Mouse (Mus musculus): Measurements from ENCODE around the gene Cryzl2.

Gene Cryzl2

GRCm38 (mm10) chr1:157476231-157476630 lies 17.9 kb downstream of the Cryzl2 start:
- DNase-seq (ENCODE audit: low read depth) = no peak

- no peak for DNase-seq (ENCODE audit: low read depth)
Observed at GRCm38 (mm10) chr1:157480090-157480489, 21.7 kb downstream of the Cryzl2 start.

- no peak for DNase-seq (ENCODE audit: low read depth)
Observed at GRCm38 (mm10) chr1:157480901-157481300, 22.5 kb downstream of the Cryzl2 start.

DNA sequence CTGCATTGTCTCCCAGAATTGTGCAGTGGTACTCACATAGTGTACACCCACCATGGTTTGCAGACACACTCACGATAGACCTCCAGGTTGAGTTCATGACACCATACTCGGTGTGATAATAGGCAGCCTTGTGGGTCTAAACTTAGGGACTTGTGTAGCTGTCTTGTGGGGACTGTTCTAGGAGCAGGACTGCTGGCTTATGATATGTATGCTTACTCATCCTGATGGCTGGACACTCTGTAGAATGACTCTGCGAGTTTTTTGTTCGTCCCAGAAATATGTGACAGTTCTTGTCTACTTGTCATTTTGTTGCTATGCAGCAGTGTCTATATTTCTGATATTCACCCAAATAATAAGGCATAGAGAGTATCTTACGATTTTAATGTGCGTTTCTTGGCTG lies 23.3 kb downstream of the Cryzl2 start:
- no peak for DNase-seq (ENCODE audit: low read depth)

DNA sequence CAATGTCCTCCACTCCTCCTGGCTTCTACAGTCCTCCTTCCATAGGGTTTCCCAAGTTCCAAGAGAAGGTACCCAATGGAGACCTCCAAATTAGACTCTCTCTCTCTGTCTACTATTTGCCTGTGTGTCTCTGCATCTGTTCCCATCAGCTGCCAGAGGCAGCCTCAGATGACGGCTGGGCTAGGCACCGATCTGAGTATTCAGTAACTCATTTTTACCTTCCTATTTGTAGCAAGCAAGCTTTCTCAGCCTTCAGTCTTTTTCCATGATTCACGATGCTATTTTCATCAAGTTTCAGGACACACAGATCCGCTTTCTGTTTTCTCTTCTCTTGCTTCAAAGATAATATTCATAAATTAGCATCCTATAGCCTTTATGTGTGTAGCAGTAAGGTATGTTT lies 25.8 kb downstream of the Cryzl2 start:
- DNase-seq (ENCODE audit: low read depth) = no peak

DNA sequence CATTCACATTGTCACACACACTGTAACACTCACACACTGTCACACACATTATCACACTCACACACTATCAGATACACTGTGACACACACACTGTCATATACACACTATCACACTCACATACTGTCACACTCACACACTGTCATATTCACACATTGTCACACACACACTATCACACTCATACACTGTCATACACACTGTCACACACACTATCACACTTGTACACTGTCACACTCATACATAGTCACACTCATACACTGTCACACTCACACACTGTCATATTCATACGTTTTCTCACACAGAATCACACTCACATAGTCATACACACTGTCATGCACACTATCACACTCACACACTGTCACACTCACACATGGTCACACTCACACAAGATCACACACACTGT lies 42.3 kb downstream of the Cryzl2 start:
- no peak for DNase-seq (ENCODE audit: low read depth)

- no peak for DNase-seq (ENCODE audit: low read depth)
Observed at GRCm38 (mm10) chr1:157501352-157501945, 43.1 kb downstream of the Cryzl2 start.

- no peak for DNase-seq (ENCODE audit: low read depth)
Observed at GRCm38 (mm10) chr1:157503071-157503470, 44.7 kb downstream of the Cryzl2 start.

GRCm38 (mm10) chr1:157506522-157506921 lies 48.1 kb downstream of the Cryzl2 start, which contains the start of gene Sec16b:
TSS of gene Sec16b (plus strand) at chr1:157506728.
- no peak for DNase-seq (ENCODE audit: low read depth)

DNA sequence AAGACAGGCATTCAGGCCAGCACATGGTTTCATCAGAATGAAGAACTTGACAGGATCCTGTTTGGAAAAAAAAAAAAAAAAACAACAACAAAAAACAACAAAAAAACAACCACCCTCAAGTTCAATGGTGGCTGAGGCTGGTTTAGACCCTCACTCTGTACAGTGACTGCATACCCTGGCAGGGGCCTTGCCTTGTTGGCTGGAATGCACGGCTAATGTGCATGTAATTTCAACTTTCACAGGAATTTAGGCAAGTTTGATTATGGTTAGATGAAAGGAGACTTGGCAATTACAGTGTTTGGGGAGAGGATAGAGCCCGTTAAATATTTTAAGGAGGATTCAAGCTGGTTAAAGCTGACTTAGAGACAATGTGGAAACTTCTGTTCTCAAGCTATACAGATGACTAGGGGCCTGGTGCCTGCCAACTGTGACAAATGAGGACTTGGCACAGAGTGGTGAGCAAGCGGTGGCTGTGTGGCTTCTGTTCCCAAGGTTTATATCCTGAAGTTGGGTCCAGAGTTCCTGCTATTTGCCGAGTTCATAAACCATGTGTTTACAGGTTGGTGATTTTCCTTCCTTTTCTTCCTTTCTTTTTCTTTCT lies 48.7 kb downstream of the Cryzl2 start:
- DNase-seq (ENCODE audit: low read depth) = no peak

DNA sequence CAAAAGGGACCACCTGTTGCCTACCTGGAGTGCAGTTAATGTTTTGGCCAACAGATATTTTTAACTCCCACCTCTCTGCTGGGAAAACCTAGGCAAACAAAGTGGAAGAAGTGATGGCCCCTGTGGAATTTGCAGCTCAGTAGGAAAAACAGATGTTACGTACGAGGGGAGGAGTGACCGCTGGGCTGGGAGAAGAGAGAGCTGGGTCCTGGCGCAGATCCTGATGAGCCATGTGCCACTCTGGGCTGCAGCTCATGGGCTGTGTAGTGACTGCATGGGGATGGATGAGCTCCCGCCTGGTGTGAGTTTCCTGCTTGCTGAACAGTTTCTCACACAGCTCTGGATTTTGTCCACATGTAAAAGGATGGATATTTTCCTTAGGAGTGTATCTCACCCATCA lies 49.4 kb downstream of the Cryzl2 start:
- DNase-seq (ENCODE audit: low read depth) = no peak

DNA sequence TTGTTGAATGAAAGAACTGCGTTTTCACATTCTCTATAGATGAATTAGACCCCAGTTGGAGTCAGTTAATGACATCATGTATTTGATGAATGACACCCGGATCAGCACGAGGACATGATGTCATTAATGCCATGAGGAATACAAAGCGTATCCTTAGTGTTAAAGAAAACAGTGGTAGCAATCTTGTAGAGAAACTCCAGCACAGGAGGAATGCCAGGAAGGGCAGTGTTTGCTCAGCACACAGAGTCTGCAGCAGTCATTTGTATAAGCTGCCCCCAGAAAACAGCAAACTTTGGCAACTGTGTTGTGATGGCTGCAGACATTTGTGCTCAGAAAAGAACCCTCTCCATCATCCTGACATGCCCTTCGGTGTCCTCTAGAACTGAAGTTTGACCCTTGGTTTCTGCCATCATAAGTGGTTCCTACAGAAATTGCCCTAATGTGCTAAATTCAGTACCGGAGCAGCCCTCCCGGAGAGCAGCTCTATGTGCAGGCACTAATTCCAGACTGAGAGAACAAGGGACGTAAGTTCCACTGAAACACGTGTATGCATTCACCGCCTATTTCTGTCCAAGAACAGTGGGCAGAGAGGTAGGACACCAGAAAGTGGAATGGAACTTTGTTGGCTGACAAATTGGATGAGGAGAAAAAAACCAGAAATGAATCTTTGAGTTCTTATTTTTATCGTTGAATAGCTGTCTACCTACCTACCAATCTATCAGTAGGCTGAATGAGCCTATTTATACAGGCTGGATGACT lies 54.5 kb downstream of the Cryzl2 start:
- DNase-seq (ENCODE audit: low read depth) = no peak

- DNase-seq (ENCODE audit: low read depth) = no peak
Observed at GRCm38 (mm10) chr1:157513559-157513958, 55.2 kb downstream of the Cryzl2 start.

DNA sequence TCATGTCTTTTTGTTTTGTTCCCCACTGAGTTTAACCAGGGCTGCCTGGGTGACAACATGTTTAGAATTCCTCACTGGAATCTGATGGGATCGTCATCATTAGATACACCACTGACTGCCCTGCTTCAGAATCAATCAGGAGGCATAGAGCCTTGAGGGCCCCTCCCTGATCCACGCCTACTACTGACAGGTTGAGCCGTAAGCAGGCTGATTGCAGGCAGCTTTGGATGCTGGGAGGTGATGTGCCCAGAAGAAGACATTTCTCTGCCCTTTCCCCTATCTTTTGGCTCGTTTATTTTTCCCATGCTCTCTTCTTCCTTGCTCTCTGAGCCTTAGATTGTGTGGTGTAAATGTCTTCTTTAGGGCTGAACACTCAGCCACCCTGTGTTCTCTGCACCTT lies 55.9 kb downstream of the Cryzl2 start:
- peak; percentile 9 for DNase-seq (ENCODE audit: low read depth)

DNA sequence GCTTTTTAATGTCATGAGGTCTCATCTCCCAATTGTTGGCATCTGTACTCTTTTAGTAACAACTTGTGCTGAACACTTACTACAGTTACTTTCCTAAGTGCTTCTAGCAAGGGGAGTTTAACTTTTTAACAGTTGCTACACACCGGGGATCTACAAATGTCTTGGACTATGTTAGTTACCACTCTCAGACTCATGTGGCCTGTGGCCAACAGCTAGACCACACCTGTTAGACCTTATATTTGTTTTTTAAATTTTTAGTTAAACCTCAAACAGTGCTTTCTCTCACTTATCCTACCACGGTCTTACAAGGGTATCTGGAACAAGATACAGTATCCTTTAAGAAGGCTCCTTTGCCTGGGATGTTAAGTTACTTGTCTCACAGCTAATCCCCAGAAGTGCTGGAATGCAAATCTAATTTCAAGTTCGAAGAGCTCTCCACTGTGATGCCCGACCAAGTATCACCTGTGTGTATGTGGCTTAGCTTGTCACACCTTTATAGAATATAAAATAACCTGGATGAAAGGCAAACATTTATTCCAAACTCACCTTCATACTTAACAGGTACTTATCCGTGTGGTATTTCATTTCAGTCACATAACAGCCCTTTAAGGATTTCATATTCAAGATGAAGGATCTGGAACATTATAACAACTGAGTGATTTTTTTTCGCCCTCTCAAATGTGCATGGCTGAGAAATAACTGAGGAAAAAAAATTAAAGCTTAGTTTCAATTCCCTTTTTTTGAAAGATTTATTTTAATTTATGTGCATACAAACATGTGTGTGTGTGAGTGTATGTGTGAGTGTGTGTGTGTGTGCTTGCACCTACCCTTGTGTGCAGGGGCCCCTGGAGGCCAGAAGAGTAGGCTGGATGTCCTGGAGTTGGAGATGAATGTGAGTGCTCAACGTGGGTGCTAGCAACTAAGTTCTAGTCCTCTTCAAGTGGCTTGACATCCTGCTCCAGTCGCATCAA lies 58.7 kb downstream of the Cryzl2 start:
- no peak for DNase-seq (ENCODE audit: low read depth)

DNA sequence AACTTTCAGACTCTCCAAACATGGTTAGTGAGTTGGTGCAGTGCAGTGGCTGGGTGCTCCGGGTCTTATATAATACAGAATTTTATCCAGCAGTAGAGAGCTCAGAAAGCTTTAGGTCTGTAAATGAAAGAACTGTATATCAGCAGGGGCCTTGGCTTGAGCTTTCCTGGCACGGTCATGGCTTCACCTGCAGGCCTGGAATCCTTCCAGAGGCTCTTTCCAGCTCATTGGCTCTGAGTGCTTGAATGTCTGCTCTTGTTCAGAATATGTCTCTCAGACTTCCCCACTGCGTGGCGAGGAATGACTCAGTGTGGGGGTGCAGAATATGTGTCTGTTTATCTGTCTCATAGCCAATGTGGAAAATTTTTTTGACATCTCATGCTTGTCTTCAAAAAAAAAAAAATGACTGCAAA lies 59.7 kb downstream of the Cryzl2 start:
- DNase-seq (ENCODE audit: low read depth) = no peak

DNA sequence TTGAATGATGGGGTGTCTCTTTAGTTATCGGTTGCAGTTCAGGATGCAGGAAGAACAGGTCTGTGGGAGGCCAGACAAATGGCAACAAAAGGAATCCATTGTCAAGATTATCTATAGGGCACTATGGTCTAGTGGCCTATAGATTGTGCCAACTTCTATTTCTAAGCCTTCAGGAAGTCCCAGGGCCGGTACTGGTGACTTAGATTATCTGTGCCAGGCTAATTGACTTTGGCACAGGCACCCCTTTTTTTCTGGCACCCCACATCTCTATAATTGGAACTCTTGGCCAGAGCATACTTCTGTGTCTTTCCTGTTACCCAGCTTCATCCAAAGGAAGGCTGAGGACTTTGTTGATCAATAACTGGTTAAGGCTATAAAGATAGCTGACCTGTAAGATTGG lies 61.0 kb downstream of the Cryzl2 start:
- no peak for DNase-seq (ENCODE audit: low read depth)

GRCm38 (mm10) chr1:157522322-157522721 lies 63.9 kb downstream of the Cryzl2 start:
- DNase-seq (ENCODE audit: low read depth) = no peak

GRCm38 (mm10) chr1:157524775-157525174 lies 66.4 kb downstream of the Cryzl2 start:
- DNase-seq (ENCODE audit: low read depth) = no peak

DNA sequence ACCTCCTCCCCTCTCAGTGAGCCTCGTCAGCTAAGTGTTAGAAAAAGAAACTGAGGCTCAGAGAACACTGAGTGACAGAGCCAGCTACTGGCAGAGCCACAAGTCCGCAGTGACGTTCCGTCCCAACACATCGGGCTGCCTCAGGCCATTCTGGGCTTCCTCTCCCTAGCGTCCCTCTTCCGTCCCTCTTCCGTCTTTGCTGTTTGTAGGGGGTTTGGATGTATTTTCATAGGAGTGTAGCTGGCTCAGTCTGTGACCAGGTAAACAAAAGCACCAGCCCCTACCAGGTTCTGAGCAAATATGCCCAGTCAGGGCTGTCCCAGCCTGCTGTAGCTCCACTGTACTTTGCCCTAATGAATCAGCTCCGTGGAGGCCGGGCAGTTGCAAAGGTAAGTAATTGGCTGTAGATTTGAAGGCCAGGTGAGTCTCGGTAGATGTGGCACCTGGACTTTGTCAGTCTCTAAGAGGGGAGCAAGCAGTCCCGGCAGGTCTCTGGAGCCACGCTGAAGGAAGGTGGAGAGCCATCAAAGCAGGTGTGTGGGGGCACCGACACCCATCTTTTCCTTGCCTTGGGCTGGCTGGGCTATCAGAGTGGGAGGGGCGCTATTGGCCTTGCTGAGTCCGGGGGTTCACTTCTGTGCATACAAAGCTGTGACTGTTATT lies 67.4 kb downstream of the Cryzl2 start:
- DNase-seq (ENCODE audit: low read depth) = no peak

DNA sequence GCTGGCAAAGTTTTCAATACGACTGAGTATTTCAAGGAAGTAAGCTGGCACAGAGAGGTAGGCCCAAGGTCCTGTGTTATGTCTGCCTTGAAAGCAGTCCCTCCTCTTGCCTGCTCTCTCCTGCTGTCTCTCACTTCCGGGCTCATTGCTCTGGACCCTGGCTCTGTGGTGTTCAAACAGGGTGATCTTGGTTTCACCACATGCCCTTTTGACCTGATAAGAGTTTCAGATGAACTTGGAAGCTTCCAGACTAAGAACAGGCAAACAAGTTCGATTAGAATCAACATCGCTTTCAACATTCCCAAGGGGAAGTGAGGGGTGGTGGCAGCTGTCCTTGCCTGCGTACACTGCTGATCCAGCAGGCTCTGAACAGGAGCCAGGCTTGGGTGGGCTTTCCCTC lies 68.2 kb downstream of the Cryzl2 start:
- DNase-seq (ENCODE audit: low read depth) = no peak
